7 mouse cellular contexts compared by ENCODE assay signal in the genomic region with DNA sequence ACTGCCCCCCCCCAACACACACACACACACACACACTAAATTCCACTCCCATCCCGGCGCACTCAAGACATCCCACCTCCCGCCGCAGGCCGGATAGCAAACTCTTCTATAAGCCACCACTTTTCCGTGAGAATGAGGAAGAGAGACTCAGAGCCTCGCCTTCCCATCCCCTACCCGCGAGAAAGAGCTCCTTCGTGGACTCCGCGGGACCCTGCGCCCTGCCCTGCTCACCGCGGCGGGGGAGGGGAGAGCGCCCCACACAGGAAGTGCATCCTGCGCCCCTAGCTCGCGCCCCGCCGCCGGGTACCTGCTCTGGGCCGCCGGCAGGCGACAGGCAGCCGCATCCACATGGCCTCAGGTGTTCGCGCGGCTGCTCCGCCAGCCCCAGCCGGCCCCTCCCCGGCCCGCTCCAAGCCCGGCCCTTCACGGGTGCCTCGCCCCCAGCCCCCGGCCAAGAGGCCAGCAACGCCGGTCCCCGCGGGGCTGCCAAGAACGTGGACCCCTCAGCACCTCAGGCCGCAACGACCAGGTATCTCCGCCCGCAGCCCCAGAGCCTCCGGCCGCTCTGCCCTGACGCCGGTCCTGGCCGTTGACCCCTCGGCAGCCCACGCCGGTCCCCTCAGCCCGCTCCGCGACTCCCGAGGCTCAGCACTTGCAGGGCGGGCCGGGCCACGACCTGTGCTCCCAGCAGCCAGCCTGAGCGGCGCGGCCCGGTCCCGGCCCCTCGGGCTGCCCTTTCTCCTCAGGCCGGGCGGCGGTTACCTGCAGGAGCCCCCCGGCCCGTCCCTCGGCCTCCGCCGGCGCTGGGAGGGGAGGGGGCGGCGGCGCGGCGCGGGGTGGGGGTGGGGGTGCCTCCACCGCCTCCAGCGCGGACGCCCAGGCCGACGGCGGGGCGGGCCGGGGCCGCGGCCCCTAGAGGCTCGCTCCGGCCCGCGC.
A peak's percentile ranks its signal among the peaks of the same experiment; 100 is the strongest.
DNase-seq lines count a peak whose midpoint lies in the region; ATAC-seq and TF ChIP-seq lines count a peak whose summit lies in the region.

No protein-coding gene starts in this region.

- peak; percentile 17; the same call in 1 of the 2 replicates for TF ChIP-seq CTCF in stomach, postnatal 0 days (IDR thresholded peaks at IDR 0.05; ENCODE audit: low read depth)

- peak overlapping the region; percentile 82 for H3K9ac ChIP-seq in limb, embryonic 14.5 days (ENCODE audit: low read depth, low read length, severe bottlenecking)
- peak overlapping the region; percentile 96 for H3K9ac ChIP-seq in midbrain, embryonic 13.5 days (replicated peaks)
- peak overlapping the region; percentile 87 for H3K9ac ChIP-seq in stomach, postnatal 0 days (ENCODE audit: low read length)

- H3K27me3 ChIP-seq in hindbrain, embryonic 10.5 days (ENCODE audit: insufficient read depth, poor library complexity, severe bottlenecking), result peaks cover 36% of the 10 kb centered on the region
- no peaks in the 10 kb centered on the region for H3K27me3 ChIP-seq in limb, embryonic 14.5 days (ENCODE audit: control insufficient read depth, insufficient read depth, low read length)
- peaks cover 27% of the 10 kb centered on the region; the same call in 1 of the 2 replicates for H3K27me3 ChIP-seq in midbrain, embryonic 13.5 days
- H3K27me3 ChIP-seq in stomach, postnatal 0 days (ENCODE audit: control insufficient read depth, insufficient read depth, low read length), result no peaks in the 10 kb centered on the region

- WGBS in hindbrain, embryonic 10.5 days, result under 1% methylated on average over 97 of the region's 98 CpGs
- WGBS in limb, embryonic 14.5 days, result 1% methylated on average over 43 of the region's 98 CpGs
- WGBS in midbrain, embryonic 13.5 days, result under 1% methylated on average over 52 of the region's 98 CpGs
- WGBS in stomach, postnatal 0 days, result 1% methylated on average over 72 of the region's 98 CpGs

- ATAC-seq in erythroblast, adult 5-6 weeks (replicated peaks; ENCODE audit: low FRiP score, poor library complexity, severe bottlenecking), result peak; percentile 47
- ATAC-seq in limb, embryonic 14.5 days (ENCODE audit: low FRiP score, low read depth), result peak; percentile 66
- peak; percentile 71 for ATAC-seq in midbrain, embryonic 13.5 days
- ATAC-seq in stomach, postnatal 0 days (ENCODE audit: low FRiP score, low TSS enrichment), result peak; percentile 80

- H3K4me1 ChIP-seq in hindbrain, embryonic 10.5 days (replicated peaks), result peaks cover 60% of the 10 kb centered on the region
- H3K4me1 ChIP-seq in limb, embryonic 14.5 days (ENCODE audit: control insufficient read depth, insufficient read depth, low read length), result peaks cover 26% of the 10 kb centered on the region
- H3K4me1 ChIP-seq in midbrain, embryonic 13.5 days (replicated peaks), result peaks cover 64% of the 10 kb centered on the region
- peaks cover 3% of the 10 kb centered on the region; the same call in 1 of the 2 replicates for H3K4me1 ChIP-seq in stomach, postnatal 0 days (replicated peaks; ENCODE audit: control insufficient read depth, insufficient read depth)

- H3K4me3 ChIP-seq in hindbrain, embryonic 10.5 days, result peak overlapping the region; percentile 80
- H3K4me3 ChIP-seq in limb, embryonic 14.5 days (replicated peaks; ENCODE audit: low read length), result peak overlapping the region; percentile 99
- peak overlapping the region; percentile 99 for H3K4me3 ChIP-seq in midbrain, embryonic 13.5 days (replicated peaks)
- peak overlapping the region; percentile 92 for H3K4me3 ChIP-seq in stomach, postnatal 0 days (ENCODE audit: low read depth, low read length)

- 0 out of 2 replicates have a peak, but pooled peaks have one; percentile 7 for TF ChIP-seq POLR2A in limb, embryonic 14.5 days (IDR thresholded peaks at IDR 0.05; ENCODE audit: borderline replicate concordance, extremely low read depth, insufficient read depth, insufficient read length)

- peak; percentile 60 for DNase-seq in ES-CJ7 (ENCODE audit: low read depth, low spot score)
- peak; percentile 41 for DNase-seq in adrenal gland, postnatal 25 days
- DNase-seq in hindbrain, embryonic 10.5 days (ENCODE audit: low spot score), result peak; percentile 70
- DNase-seq in limb, embryonic 14.5 days (ENCODE audit: low spot score), result no peak
- DNase-seq in stomach, postnatal 0 days (ENCODE audit: low spot score), result peak; percentile 69

- H3K4me2 ChIP-seq in limb, embryonic 14.5 days (replicated peaks; ENCODE audit: low read depth, low read length, severe bottlenecking), result peak overlapping the region; percentile 85
- H3K4me2 ChIP-seq in midbrain, embryonic 13.5 days (replicated peaks), result peak overlapping the region; percentile 97
- H3K4me2 ChIP-seq in stomach, postnatal 0 days (replicated peaks; ENCODE audit: low read depth), result peak overlapping the region; percentile 100

- TF ChIP-seq EP300 in stomach, postnatal 0 days (optimal IDR thresholded peaks at IDR 0.05), result no peak

- no peaks in the 10 kb centered on the region for H3K36me3 ChIP-seq in hindbrain, embryonic 10.5 days
- no peaks in the 10 kb centered on the region for H3K36me3 ChIP-seq in limb, embryonic 14.5 days (ENCODE audit: control insufficient read depth, insufficient read depth, low read length)
- H3K36me3 ChIP-seq in midbrain, embryonic 13.5 days, result no peaks in the 10 kb centered on the region
- H3K36me3 ChIP-seq in stomach, postnatal 0 days (ENCODE audit: control insufficient read depth, insufficient read depth, low read length), result no peaks in the 10 kb centered on the region

- H3K27ac ChIP-seq in hindbrain, embryonic 10.5 days, result peak overlapping the region; percentile 97
- peak overlapping the region; percentile 89 for H3K27ac ChIP-seq in limb, embryonic 14.5 days (replicated peaks; ENCODE audit: low read depth, low read length)
- H3K27ac ChIP-seq in midbrain, embryonic 13.5 days, result peak overlapping the region; percentile 96
- peak overlapping the region; percentile 97 for H3K27ac ChIP-seq in stomach, postnatal 0 days (replicated peaks)

- no peaks in the 10 kb centered on the region for H3K9me3 ChIP-seq in hindbrain, embryonic 10.5 days
- H3K9me3 ChIP-seq in limb, embryonic 14.5 days (ENCODE audit: control insufficient read depth, low read length), result no peaks in the 10 kb centered on the region
- no peaks in the 10 kb centered on the region for H3K9me3 ChIP-seq in midbrain, embryonic 13.5 days
- no peaks in the 10 kb centered on the region for H3K9me3 ChIP-seq in stomach, postnatal 0 days (ENCODE audit: control insufficient read depth, low read length)
